In the genomic region with DNA sequence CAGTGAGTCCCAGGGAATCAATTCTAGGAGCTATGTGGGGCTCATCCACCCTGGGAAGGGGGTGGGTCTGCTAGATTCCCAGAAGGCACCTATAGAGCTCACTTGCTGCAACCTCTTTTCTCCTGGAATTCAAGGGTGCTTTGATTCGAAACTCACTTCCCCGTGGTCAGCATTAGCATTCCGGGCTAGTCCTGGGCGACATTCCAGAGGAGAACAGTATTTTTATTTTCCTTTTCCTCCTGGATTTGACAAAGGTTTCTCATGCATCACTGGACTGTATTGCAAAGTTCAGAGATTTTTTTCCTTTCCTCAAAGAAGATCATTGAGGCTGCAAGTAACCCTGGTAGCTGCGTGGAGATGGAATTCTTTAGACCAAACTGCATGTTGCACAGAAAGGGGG, we compare ENCODE assay signal across 10 mouse cellular contexts.
DNase-seq lines count a peak whose midpoint lies in the region; ATAC-seq and TF ChIP-seq lines count a peak whose summit lies in the region.
"Had no signal": no experiment of that assay in that cellular context is flagged by ENCODE, and none has a peak within 500 bp of the region (broad histone marks: within the 10 kb centered on the region; RNA-seq: fewer than 3 reads in every experiment).

No protein-coding gene starts in this region.

- H3K9me3 ChIP-seq in embryonic facial prominence, embryonic 10.5 days, result no peaks in the 10 kb centered on the region
- H3K9me3 ChIP-seq in hindbrain, postnatal 0 days (ENCODE audit: low read length), result no peaks in the 10 kb centered on the region
- no peaks in the 10 kb centered on the region for H3K9me3 ChIP-seq in liver, embryonic 12.5 days (replicated peaks)
- H3K9me3 ChIP-seq in intestine, embryonic 16.5 days (ENCODE audit: control insufficient read depth, low read length), result no peaks in the 10 kb centered on the region

- H3K9ac ChIP-seq in hindbrain, postnatal 0 days (replicated peaks; ENCODE audit: low read length), result no peak overlapping the region
- no peak overlapping the region for H3K9ac ChIP-seq in liver, embryonic 12.5 days
- no peak overlapping the region for H3K9ac ChIP-seq in intestine, embryonic 16.5 days (ENCODE audit: low read depth, low read length)
- H3K9ac ChIP-seq: liver, embryonic 14.5 days had no signal

- no peak for TF ChIP-seq CTCF in hindbrain, postnatal 0 days (IDR thresholded peaks at IDR 0.05; ENCODE audit: low read depth)

- H3K36me3 ChIP-seq in embryonic facial prominence, embryonic 10.5 days (replicated peaks), result no peaks in the 10 kb centered on the region
- H3K36me3 ChIP-seq in hindbrain, postnatal 0 days (ENCODE audit: insufficient read depth, low read length), result no peaks in the 10 kb centered on the region
- no peaks in the 10 kb centered on the region for H3K36me3 ChIP-seq in liver, embryonic 12.5 days
- H3K36me3 ChIP-seq in intestine, embryonic 16.5 days (ENCODE audit: control insufficient read depth, insufficient read depth, low read length), result no peaks in the 10 kb centered on the region
- H3K36me3 ChIP-seq: G1E had no signal

- 0 out of 2 replicates have a peak, but pooled peaks cover 9% of the 10 kb centered on the region for H3K27me3 ChIP-seq in embryonic facial prominence, embryonic 10.5 days (replicated peaks; ENCODE audit: low read depth, poor library complexity, severe bottlenecking)
- H3K27me3 ChIP-seq in hindbrain, postnatal 0 days (ENCODE audit: insufficient read depth, low read length), result no peaks in the 10 kb centered on the region
- peaks cover 8% of the 10 kb centered on the region for H3K27me3 ChIP-seq in liver, embryonic 12.5 days (replicated peaks)
- H3K27me3 ChIP-seq in intestine, embryonic 16.5 days (replicated peaks; ENCODE audit: control insufficient read depth, insufficient read depth, low read length), result 0 out of 2 replicates have a peak, but pooled peaks cover 2% of the 10 kb centered on the region

- ATAC-seq in hindbrain, postnatal 0 days, result no peak
- no peak for ATAC-seq in liver, embryonic 12.5 days
- ATAC-seq in intestine, embryonic 16.5 days, result no peak

- WGBS in embryonic facial prominence, embryonic 10.5 days, result 17% methylated on average over 5 of the region's 5 CpGs
- WGBS in hindbrain, postnatal 0 days, result 26% methylated on average over 5 of the region's 5 CpGs
- WGBS in liver, embryonic 12.5 days (ENCODE audit: insufficient replicate concordance), result 31% methylated on average over 5 of the region's 5 CpGs
- 38% methylated on average over 5 of the region's 5 CpGs for WGBS in intestine, embryonic 16.5 days

- H3K4me2 ChIP-seq in hindbrain, postnatal 0 days (ENCODE audit: low read depth, low read length), result no peak overlapping the region
- H3K4me2 ChIP-seq in liver, embryonic 12.5 days, result no peak overlapping the region
- no peak overlapping the region for H3K4me2 ChIP-seq in intestine, embryonic 16.5 days (ENCODE audit: low read depth, low read length)

- peak overlapping the region; percentile 71 for H3K27ac ChIP-seq in embryonic facial prominence, embryonic 10.5 days (replicated peaks)
- H3K27ac ChIP-seq in hindbrain, postnatal 0 days, result peak overlapping the region; percentile 56; the same call in 1 of the 2 replicates
- H3K27ac ChIP-seq in liver, embryonic 12.5 days, result no peak overlapping the region
- H3K27ac ChIP-seq in intestine, embryonic 16.5 days (ENCODE audit: low read length), result no peak overlapping the region
- H3K27ac ChIP-seq: liver, embryonic 14.5 days had no signal

- no peak overlapping the region for H3K4me3 ChIP-seq in embryonic facial prominence, embryonic 10.5 days
- no peak overlapping the region for H3K4me3 ChIP-seq in hindbrain, postnatal 0 days (ENCODE audit: low read length)
- no peak overlapping the region for H3K4me3 ChIP-seq in liver, embryonic 12.5 days
- H3K4me3 ChIP-seq in intestine, embryonic 16.5 days (ENCODE audit: low read length), result no peak overlapping the region

- H3K4me1 ChIP-seq in embryonic facial prominence, embryonic 10.5 days, result peaks cover 23% of the 10 kb centered on the region
- no peaks in the 10 kb centered on the region for H3K4me1 ChIP-seq in hindbrain, postnatal 0 days (ENCODE audit: insufficient read depth, low read length)
- H3K4me1 ChIP-seq in liver, embryonic 12.5 days, result no peaks in the 10 kb centered on the region
- 0 out of 2 replicates have a peak, but pooled peaks cover 7% of the 10 kb centered on the region for H3K4me1 ChIP-seq in intestine, embryonic 16.5 days (ENCODE audit: control insufficient read depth, insufficient read depth, low read length)

- DNase-seq in NIH3T3 (ENCODE audit: low read depth), result peak; percentile 72
- DNase-seq in embryonic facial prominence, embryonic 10.5 days (ENCODE audit: low spot score), result no peak
- peak; percentile 21 for DNase-seq in hindbrain, postnatal 0 days (ENCODE audit: low spot score)
- peak; percentile 18 for DNase-seq in mesoderm, embryonic 11.5 days (ENCODE audit: low read depth, low spot score)
- DNase-seq in B cell, adult 2 months, result no peak
- DNase-seq: thymus, postnatal 25 days had no signal

Comparison
In these comparisons a context has a peak if more than half of its experiments do, and no peak if none do; other contexts are left out.
1. DNase-seq: peak in NIH3T3 (single experiment), hindbrain, postnatal 0 days (single experiment) and mesoderm, embryonic 11.5 days (single experiment); none in embryonic facial prominence, embryonic 10.5 days (single experiment) and B cell, adult 2 months (0 of 2).
2. H3K27ac ChIP-seq: peak in embryonic facial prominence, embryonic 10.5 days (single experiment) and hindbrain, postnatal 0 days (single experiment); none in liver, embryonic 12.5 days (single experiment) and intestine, embryonic 16.5 days (single experiment).